Mouse (Mus musculus) brain, adult 10 weeks (tissue): ENCODE results near the gene Pias4. TPM values are rescaled to one million over a fixed set of nuclear protein-coding genes. Genes with fewer than 3 reads are reported as not detected.

Source experiments
- polyA plus RNA-seq: library from polyadenylated mRNA; stranded (reverse); fragments of 350-450 nt; fragmentation: Illumina TruSeq; extraction: RNeasy Lipid Tissue Mini Kit (QIAGEN cat#74804); gene quantifications from one replicate; pipeline ENCODE4 v1.2.3, GENCODE M21; 2015; ENCODE audit warnings: low read depth, low replicate concordance

Gene Pias4
- polyA plus RNA-seq, result 17.8 TPM

DNA sequence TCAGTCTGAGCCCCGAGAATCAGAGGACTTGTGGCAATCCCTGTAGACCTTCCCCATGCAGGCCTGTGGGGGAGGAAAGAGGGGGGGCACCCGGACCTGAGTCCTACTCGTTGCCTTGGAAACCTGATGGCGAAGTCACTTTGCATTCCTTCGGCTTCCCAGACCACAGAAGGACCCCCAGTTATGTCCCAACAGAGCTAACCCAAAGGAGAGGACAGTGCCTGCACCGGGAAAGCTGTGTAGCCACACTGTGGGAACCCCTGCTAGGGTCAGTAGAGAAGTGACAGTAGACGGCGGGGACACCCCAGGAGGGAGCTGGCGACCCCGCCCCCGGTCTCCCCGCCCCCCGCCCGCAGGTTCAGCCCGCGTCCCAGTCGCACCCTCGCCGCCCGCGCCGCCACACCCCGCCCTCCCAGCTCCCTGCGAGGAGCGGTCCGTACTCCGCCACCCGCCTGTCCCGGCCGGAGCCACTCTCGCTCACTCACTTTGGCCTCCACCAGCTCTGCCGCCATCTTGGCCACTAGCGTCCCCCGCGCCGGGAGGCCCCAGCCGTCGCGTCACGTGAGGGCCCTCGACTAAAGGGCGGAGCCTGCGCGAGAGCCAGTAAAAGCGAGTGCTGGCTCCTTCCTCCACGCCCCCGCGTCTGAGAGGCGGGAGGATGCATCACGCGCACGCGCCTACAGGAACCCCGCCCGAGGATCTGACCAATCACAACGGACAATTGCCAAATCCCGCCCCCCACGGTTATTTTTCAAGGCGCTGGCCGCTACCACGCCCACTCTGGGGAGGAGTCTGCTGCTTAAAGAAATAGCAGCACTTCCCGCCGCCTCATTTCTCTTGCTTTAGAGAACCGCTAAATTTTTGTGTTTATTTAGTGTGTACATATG, at the start of gene Pias4:
Pias4 (minus strand) TSS at position 724 of the 887 bp plus-strand sequence.

DNA sequence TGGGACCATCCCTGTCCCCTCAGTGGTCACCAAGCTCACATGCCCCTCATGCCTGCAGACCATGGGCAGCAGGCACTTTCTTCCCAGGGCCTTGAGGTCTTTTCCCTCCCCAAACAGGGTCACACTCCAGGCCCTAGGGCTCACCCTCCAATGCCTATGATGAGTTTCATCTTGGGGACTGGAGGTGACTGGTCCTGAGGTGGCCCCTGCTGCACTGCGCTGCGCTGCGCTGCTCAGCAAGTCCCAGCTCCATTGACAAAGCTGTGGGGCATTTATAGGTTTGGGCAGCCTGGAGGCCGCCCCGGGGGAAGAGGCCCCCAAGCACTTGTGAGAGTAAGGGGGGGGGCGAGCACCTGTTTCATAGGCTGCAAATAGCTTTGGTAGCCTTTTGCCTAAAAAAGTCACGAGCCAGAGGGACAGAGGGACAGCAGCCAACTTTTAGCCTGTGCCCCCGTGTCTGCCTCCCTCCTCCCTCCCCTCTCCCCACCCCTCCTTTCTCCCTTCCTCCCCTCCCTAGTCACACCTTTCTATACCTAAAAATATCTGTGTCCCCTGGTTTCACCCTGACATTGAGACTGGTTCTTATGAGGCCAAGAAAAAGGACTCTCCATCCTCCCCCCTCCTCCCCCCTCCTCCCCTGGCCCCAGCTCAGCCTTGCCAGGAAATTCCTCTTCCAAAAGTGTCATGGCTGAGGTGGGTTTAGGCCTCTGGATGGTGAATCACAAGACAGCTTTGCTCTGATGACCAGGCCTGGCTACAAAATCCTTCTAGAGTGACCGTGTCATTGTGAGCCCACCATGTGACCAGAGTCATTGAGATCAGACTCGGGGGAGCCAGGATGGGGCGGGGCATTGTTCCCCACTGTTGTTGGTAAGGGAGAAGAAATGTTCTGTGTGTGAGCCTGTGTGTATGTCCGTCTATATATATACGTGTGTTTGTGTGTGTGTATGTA, 34.4 kb upstream of the Pias4 start, which contains the start of gene Nmrk2:
Nmrk2 (minus strand) TSS at position 245 of the 952 bp plus-strand sequence.

DNA sequence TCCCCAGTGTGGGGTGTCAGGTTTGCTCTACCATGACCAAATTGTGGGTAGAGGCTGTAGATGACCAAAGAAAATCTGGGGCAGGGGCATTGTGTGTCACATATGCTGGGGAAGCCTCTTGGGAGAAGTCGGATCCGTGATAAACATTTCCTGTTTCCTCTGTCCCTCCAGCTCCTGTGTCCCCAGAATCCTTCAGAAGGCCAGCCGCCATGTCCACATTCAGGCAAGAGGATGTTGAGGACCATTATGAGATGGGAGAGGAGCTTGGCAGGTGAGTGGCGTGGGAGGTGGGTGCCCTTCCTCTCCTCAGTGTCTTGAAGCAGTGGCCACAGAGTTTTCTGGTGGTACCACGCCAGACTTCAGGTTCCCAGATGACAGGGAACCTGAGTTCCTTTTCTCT, 16.1 kb upstream of the Pias4 start, which contains the start of gene 4930442H23Rik:
4930442H23Rik (minus strand) TSS at position 45 of the 400 bp plus-strand sequence.

DNA sequence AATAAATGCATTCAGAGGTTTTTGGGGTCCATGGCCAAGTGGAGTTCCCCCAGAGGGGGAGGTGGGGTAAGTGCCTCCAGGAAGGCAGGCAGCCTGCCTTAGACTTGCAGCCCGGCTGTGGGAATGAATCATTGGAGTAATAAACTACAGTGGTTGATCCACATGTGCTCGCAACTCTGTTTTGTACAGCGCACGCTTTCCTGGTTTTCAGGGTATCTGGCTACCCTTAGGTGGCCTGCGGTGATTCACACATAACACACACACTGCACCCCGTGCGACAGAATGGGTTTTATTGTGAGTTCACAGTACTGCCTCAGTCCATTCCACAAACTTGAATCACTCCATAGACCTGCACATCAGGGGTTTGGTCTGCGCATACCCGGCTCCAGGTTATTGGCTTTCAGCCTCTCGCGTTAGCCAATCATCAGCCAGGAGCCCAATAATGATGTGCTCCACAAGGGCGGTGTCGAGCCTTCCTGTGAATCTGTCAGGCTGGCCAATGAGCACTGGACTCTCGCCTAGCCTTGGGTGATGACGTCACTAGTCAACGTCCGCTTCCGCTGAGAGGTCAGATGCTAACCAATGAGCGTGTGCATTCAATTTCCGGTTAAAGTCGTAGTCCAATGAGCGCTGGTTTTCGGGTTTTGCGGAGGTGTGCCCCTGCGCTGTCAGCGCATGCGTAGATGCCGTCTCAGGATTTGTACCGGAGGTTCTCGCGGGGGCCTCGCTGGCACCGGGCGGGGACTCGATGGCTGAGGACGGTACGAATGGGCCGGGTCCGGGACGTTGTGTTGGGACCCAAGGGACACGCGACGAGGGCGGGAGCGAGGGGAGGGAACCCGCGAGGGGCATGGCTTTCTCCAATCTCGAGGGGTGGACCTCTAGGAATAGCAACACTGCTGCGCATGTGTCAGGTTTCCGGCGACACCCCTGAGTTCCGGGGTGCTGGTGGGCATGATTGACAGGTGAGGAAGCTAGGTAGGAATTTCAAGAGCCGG, 14.9 kb upstream of the Pias4 start, which contains the start of gene Dapk3:
Dapk3 (plus strand) TSS at position 670 of the 998 bp plus-strand sequence.

DNA sequence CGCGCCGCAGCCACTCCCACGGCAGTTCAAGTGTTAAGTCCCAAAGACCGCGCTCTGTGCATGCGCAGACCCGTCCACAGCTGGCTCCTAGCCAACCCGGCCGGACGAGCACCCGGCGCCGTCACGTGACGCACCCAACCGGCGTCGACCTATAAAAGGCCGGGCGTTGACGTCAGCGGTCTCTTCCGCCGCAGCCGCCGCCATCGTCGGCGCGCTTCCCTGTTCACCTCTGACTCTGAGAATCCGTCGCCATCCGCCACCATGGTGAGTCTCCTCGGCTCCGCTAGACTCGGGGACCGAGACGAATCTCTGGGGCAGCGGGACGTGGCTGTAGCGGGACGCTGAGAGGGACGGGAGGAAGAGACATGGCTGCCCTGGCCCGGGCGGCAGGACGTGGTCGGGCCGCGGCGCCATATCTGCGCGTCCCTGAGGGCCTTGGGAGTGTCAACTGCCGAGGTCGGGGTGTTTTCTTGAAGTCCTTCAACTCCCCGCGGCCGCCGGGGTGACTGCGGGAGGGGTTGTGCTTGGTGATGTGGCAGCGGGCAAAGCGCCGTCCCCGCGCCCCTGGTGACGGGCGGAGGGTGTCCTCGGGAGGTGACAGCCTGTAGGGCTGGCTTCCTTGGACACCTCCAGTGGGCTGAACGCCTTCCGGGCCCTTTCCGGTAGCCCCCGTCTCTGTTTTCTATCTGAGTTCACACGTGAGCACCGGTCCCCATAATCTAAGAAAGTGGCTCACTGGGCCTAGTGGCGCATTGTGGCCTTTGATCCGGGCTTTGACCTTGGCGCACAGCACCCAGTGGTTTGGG, 8.9 kb upstream of the Pias4 start, which contains the start of gene Eef2:
Eef2 (plus strand) TSS at position 166 of the 806 bp plus-strand sequence.

DNA sequence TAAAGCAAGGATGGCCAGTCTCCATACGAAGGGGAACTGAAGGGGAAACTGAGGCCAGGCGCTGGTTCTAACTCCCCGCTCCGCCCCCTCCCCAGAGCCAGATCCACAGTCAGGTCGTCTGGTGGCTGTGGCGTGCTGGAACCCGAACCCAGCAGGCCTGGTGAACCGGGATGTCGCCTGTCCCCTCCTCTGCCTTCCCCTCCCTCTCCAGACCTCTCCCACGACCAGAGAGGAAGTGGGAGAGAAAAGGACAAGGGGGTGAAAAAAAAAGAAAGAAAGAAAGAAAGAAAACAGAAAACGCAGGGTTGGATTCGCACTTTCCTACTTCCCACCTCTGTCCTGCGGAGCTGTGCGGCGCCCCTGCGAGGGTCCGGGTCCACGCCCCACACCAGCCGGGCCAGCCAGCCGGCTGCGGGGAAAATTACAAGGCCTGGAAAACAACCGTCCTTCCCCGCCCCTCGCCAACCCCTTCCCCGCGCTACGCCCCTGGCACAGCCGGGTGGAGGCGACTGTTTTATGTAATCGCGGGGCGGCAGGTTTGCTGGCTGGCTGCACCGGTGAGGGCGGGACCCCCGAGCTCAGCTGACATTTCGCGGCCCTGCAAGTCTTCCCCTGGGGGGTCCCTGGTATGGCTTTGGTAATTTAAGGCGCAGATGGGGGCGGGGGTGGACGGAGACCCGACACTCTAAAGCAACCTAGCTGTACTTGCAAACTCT, 32.6 kb downstream of the Pias4 start, which contains the start of gene Zbtb7a:
Zbtb7a (plus strand) TSS at position 255 of the 716 bp plus-strand sequence.

DNA sequence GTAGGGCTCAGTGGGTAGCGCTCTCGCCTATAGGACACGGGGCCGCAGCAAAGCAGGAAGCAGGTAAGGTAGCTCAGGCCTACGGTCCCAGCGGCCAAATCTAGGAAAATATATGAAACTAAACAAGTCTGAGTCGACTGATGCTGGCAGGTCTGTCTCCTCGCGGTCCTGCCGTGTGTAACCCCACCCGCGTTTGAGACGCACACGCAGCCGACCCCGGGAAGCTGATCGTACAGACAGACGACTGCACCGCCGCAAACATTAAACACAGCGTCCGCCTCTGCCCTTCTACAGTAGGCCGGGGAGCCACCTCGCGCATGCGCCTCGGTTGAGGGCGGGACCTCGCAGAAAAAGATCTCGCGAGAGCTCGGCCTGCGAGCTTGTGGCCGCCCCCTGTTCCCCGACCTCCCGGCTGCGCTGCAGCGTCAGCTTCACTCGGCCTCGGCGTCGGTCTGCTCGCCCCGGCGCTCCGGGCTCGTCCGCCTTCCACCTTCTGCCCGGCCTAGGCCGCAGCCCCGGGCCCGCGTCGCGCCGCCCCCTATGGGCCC, 62.1 kb downstream of the Pias4 start, which contains the start of gene Map2k2:
Map2k2 (plus strand) TSS at position 351 of the 548 bp plus-strand sequence.

Other genes with a start within 250 kb of the Pias4 start
- 15.5 TPM for gene Lmnb2, start 249.7 kb downstream of the Pias4 start, polyA plus RNA-seq
- gene Gadd45b, start 237.8 kb downstream of the Pias4 start, polyA plus RNA-seq, result 15.9 TPM
- 167 TPM for gene Gng7, start 153.0 kb downstream of the Pias4 start, polyA plus RNA-seq
- gene Diras1, start 142.3 kb downstream of the Pias4 start, polyA plus RNA-seq, result 90.3 TPM
- 48.1 TPM for gene Slc39a3, start 130.5 kb downstream of the Pias4 start, polyA plus RNA-seq
- gene Sgta, start 107.7 kb downstream of the Pias4 start, polyA plus RNA-seq, result 171 TPM
- gene Thop1, start 97.9 kb downstream of the Pias4 start, polyA plus RNA-seq, result 39.4 TPM
- gene Creb3l3, start 69.0 kb downstream of the Pias4 start, polyA plus RNA-seq, result 0.51 TPM
- 96.3 TPM for gene Map2k2, start 62.0 kb downstream of the Pias4 start, polyA plus RNA-seq
- 45.3 TPM for gene Zbtb7a, start 32.7 kb downstream of the Pias4 start, polyA plus RNA-seq
- 804 TPM for gene Eef2, start 8.7 kb upstream of the Pias4 start, polyA plus RNA-seq
- gene Dapk3, start 15.1 kb upstream of the Pias4 start, polyA plus RNA-seq, result 65.2 TPM
- gene 4930442H23Rik, start 15.9 kb upstream of the Pias4 start, polyA plus RNA-seq, result not detected
- not detected for gene Nmrk2, start 34.1 kb upstream of the Pias4 start, polyA plus RNA-seq
- 148 TPM for gene Atcay, start 62.9 kb upstream of the Pias4 start, polyA plus RNA-seq
- 39.4 TPM for gene Zfr2, start 65.2 kb upstream of the Pias4 start, polyA plus RNA-seq
- gene Matk, start 85.0 kb upstream of the Pias4 start, polyA plus RNA-seq, result 194 TPM
- 82.8 TPM for gene Mrpl54, start 99.0 kb upstream of the Pias4 start, polyA plus RNA-seq
- gene Apba3, start 99.0 kb upstream of the Pias4 start, polyA plus RNA-seq, result 30.7 TPM
- 0.57 TPM for gene Tjp3, start 123.7 kb upstream of the Pias4 start, polyA plus RNA-seq
- gene Pip5k1c, start 125.0 kb upstream of the Pias4 start, polyA plus RNA-seq, result 246 TPM
- gene Cactin, start 153.2 kb upstream of the Pias4 start, polyA plus RNA-seq, result 18.8 TPM
- gene Tbxa2r, start 160.8 kb upstream of the Pias4 start, polyA plus RNA-seq, result 0.85 TPM
- gene Gipc3, start 175.3 kb upstream of the Pias4 start, polyA plus RNA-seq, result 1.2 TPM
- gene Hmg20b, start 182.6 kb upstream of the Pias4 start, polyA plus RNA-seq, result 24.4 TPM
- 19.9 TPM for gene Mfsd12, start 189.6 kb upstream of the Pias4 start, polyA plus RNA-seq
- not detected for gene 4930404N11Rik, start 197.9 kb upstream of the Pias4 start, polyA plus RNA-seq
- gene Fzr1, start 210.6 kb upstream of the Pias4 start, polyA plus RNA-seq, result 48.4 TPM
- 94.1 TPM for gene Dohh, start 216.5 kb upstream of the Pias4 start, polyA plus RNA-seq
- gene Gm48551, start 216.5 kb upstream of the Pias4 start, polyA plus RNA-seq, result 5.0 TPM
- gene Gm48552, start 221.1 kb upstream of the Pias4 start, polyA plus RNA-seq, result 3.5 TPM
- gene Smim24, start 225.1 kb upstream of the Pias4 start, polyA plus RNA-seq, result 2.5 TPM